Mouse (Mus musculus) forebrain, embryonic 12.5 days (tissue): ENCODE results near the gene Gm6793. TPM values are rescaled to one million over a fixed set of nuclear protein-coding genes. Genes with fewer than 3 reads are reported as not detected.

ENCODE experiments used
- ATAC-seq: fragments of 200-750 bp; cut with Nextera tagmentation; 2 replicates; pipeline ENCODE4 v1.8.0; 2017; ENCODE audit warnings: moderate TSS enrichment; ENCODE audit not compliant: low FRiP score
- H3K27ac ChIP-seq: fragments of 300-500 bp; sonication (generic); 2 replicates; pipeline ENCODE4 v1.5.1; 2016; ENCODE audit warnings: mild to moderate bottlenecking
- H3K27me3 ChIP-seq: fragments of 300-500 bp; sonication (generic); 2 replicates; pipeline ENCODE4 v1.6.1; 2016; ENCODE audit warnings: mild to moderate bottlenecking
- H3K36me3 ChIP-seq: fragments of 300-500 bp; sonication (generic); replicated peaks from 2 replicates; pipeline ENCODE4 v1.6.1; 2016; ENCODE audit warnings: mild to moderate bottlenecking
- H3K4me1 ChIP-seq: fragments of 300-500 bp; sonication (generic); 2 replicates; pipeline ENCODE4 v1.6.1; 2016
- H3K4me2 ChIP-seq: fragments of 300-500 bp; sonication (generic); 2 replicates; pipeline ENCODE4 v1.6.1; 2016; ENCODE audit warnings: mild to moderate bottlenecking, moderate library complexity
- H3K4me3 ChIP-seq: fragments of 300-500 bp; sonication (generic); replicated peaks from 2 replicates; pipeline ENCODE4 v1.5.1; 2016; ENCODE audit warnings: mild to moderate bottlenecking
- H3K9ac ChIP-seq: fragments of 300-500 bp; sonication (generic); 2 replicates; pipeline ENCODE4 v1.6.1; 2016; ENCODE audit warnings: mild to moderate bottlenecking
- H3K9me3 ChIP-seq: fragments of 300-500 bp; sonication (generic); 2 replicates; pipeline ENCODE4 v1.6.1; 2016
- WGBS: fragments of 180-500 bp; shearing (Covaris S2); methylation state at CpG from one replicate; pipeline ENCODE4 v1.1.7; 2016; 5-methylcytosine and 5-hydroxymethylcytosine counted together
- polyA plus RNA-seq: library from polyadenylated mRNA; unstranded; fragments of >200 nt; fragmentation: Nextera tagmentation; extraction: Ambion mirVana; gene quantifications from 2 replicates; pipeline ENCODE4 v1.2.1, GENCODE M21; 2016

The Gm6793 gene
- polyA plus RNA-seq, 1 experiment from 2014 or later: 0.88 TPM

- H3K9me3 ChIP-seq: no peaks in the 10 kb centered on the region
Measured at GRCm38 (mm10) chr8:112011816-112012242, 3.0 kb downstream of the Gm6793 start.

DNA sequence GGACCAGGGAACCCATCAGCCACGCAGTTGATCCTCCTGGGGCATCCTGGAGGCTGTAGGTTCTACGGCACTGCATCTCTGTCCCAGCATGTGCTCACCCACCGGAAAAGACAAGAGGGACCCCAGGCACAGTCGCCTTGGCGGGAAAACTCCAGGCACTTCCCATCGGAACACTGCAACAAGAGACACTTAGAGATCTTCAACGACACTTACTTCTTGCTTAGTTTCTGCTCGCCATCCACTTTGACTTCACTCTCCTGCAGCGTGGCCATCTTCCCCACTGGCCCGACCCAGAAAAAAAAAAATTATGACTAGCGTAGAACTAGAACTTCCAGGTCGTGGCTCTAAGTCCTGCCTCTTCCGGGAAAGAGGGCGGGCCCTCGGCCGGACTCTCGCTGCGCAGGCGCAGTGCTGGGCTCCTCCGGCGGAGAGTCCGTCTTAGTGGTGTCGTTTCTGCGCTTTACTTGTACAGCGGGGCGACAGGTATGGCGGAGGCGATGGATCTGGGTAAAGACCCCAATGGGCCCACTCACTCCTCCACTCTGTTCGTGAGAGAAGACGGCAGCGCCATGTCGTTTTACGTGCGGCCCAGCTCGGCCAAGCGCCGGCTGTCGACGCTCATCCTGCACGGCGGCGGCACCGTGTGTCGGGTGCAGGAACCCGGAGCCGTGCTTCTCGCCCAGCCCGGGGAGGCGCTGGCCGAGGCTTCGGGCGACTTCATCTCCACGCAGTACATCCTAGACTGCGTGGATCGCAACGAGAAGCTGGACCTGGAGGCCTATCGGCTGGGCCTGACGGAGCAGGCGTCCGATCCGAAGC is 3.6 kb downstream of the Gm6793 start, which contains the start of the genes Kars and Terf2ip:
Gene Kars (minus strand): TSS at position 327 of the 819 bp plus-strand sequence.
Gene Terf2ip (plus strand): TSS at position 402 of the 819 bp plus-strand sequence.
- Histone ChIP-seq H3K4me2 (peak within 1 kb of the TSS; percentile 95), H3K27me3 (no peaks in the 10 kb centered on the region), H3K27ac (peak within 1 kb of the TSS; percentile 77), H3K36me3 (peaks cover 10% of the 10 kb centered on the region), H3K4me3 (peak within 1 kb of the TSS; percentile 93), H3K9ac (peak within 1 kb of the TSS; percentile 96), H3K4me1 (peaks cover 24% of the 10 kb centered on the region), H3K9me3 (no peaks in the 10 kb centered on the region)
- peak; percentile 92 for ATAC-seq
- WGBS: under 1% methylated on average over 61 of the region's 61 CpGs

More at GRCm38 (mm10) chr8:112011816-112012242, 3.0 kb downstream of the Gm6793 start:
- peak overlapping the region; percentile 95 for H3K4me2 ChIP-seq
- H3K4me3 ChIP-seq: peak overlapping the region; percentile 93
- H3K9ac ChIP-seq: peak overlapping the region; percentile 96
- H3K27me3 ChIP-seq: no peaks in the 10 kb centered on the region
- WGBS: under 1% methylated on average over 40 of the region's 40 CpGs
- peak; percentile 64 for ATAC-seq
- peaks cover 24% of the 10 kb centered on the region for H3K4me1 ChIP-seq
- peaks cover 15% of the 10 kb centered on the region for H3K36me3 ChIP-seq
- peak overlapping the region; percentile 77 for H3K27ac ChIP-seq

- no peak overlapping the region for H3K4me3 ChIP-seq
- no peak for ATAC-seq
- H3K9ac ChIP-seq: no peak overlapping the region
- H3K27me3 ChIP-seq: no peaks in the 10 kb centered on the region
- 94% methylated on average over 7 of the region's 7 CpGs for WGBS
- H3K27ac ChIP-seq: no peak overlapping the region
- H3K4me1 ChIP-seq: peaks cover 24% of the 10 kb centered on the region
- H3K9me3 ChIP-seq: no peaks in the 10 kb centered on the region
- peaks cover 25% of the 10 kb centered on the region for H3K36me3 ChIP-seq
- H3K4me2 ChIP-seq: no peak overlapping the region
Measured at GRCm38 (mm10) chr8:112009558-112009957, 5.3 kb downstream of the Gm6793 start.

DNA sequence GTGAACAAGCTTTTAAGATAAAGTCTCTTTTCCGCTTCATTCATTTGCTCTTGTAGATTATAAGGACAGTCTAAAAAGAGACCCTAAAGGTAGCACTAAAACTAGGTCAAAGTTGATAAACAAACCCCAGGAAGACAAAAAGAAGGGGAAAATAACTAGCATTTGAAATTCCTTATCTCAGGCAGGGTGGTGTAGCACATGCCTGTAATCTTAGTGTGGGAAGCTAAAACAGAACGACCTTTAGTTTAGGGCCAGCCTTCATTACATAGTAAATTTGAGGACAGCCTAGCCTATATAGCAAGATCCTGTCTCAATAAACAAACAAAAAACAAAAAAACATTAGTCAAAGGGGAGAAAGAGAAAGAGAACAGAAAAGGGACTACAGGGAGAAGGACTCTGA is 7.2 kb downstream of the Gm6793 start:
- no peak overlapping the region for H3K27ac ChIP-seq
- H3K27me3 ChIP-seq: no peaks in the 10 kb centered on the region
- no peak overlapping the region for H3K4me2 ChIP-seq
- peaks cover 18% of the 10 kb centered on the region for H3K4me1 ChIP-seq
- peaks cover 42% of the 10 kb centered on the region for H3K36me3 ChIP-seq
- 96% methylated on average over 2 of the region's 2 CpGs for WGBS
- no peak for ATAC-seq
- no peak overlapping the region for H3K4me3 ChIP-seq
- H3K9ac ChIP-seq: no peak overlapping the region
- no peaks in the 10 kb centered on the region for H3K9me3 ChIP-seq

DNA sequence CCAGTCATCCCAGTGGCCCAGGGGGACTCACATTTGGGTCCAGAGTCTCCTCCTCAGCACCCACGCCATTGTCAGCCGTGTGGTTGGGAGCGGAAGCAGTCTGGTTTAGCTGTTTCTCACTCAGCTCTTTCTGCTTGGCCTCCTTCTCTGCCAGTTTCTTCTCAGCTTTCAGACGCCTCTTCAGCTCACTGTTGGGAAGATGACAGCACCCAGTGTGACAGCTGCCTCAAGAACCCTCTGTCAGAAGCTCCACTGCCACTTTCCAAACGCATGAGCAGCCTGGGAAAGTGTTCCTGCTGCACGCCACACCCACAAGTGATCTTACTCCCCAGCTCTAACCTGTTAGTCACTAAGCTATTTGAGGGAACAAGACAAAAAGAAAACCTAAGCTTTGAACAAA is 9.2 kb downstream of the Gm6793 start:
- Histone ChIP-seq H3K4me2 (no peak overlapping the region), H3K36me3 (peaks cover 62% of the 10 kb centered on the region), H3K4me1 (peaks cover 12% of the 10 kb centered on the region), H3K27me3 (no peaks in the 10 kb centered on the region), H3K9ac (no peak overlapping the region), H3K27ac (no peak overlapping the region), H3K9me3 (no peaks in the 10 kb centered on the region), H3K4me3 (no peak overlapping the region)
- ATAC-seq: no peak
- 95% methylated on average over 6 of the region's 6 CpGs for WGBS

DNA sequence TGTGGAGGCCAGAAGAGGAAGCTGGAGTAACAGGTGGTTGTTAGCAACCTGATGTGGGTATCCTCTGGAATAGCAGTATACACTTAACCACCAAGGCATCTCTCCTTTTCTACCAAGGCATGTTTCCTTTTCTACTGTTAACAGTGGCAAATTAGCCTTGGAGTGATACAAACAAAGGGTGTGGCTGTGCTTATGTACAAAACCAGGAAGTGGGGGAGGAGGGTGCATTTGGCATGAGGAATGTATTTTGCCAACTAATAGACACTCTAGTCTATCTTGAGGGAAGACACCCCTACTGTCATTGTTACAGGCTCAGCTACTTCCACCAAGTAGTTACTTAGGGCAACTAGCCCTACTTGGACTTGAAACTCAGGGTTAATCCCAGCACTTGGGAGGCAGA is 10.1 kb downstream of the Gm6793 start:
- Histone ChIP-seq H3K4me3 (no peak overlapping the region), H3K9ac (no peak overlapping the region), H3K27ac (no peak overlapping the region), H3K27me3 (no peaks in the 10 kb centered on the region), H3K4me2 (no peak overlapping the region), H3K36me3 (peaks cover 71% of the 10 kb centered on the region), H3K9me3 (no peaks in the 10 kb centered on the region), H3K4me1 (peaks cover 4% of the 10 kb centered on the region; the same call in 1 of the 2 replicates)
- no peak for ATAC-seq

- Histone ChIP-seq H3K4me2 (peak overlapping the region; percentile 72; the same call in 1 of the 2 replicates), H3K9me3 (no peaks in the 10 kb centered on the region), H3K36me3 (peaks cover 64% of the 10 kb centered on the region), H3K27ac (no peak overlapping the region), H3K4me3 (no peak overlapping the region), H3K27me3 (no peaks in the 10 kb centered on the region), H3K9ac (no peak overlapping the region), H3K4me1 (peaks cover 6% of the 10 kb centered on the region)
- ATAC-seq: peak; percentile 21; the same call in 1 of the 2 replicates
- 72% methylated on average over 3 of the region's 3 CpGs for WGBS
Measured at GRCm38 (mm10) chr8:111992703-111993039, 22.2 kb downstream of the Gm6793 start.

GRCm38 (mm10) chr8:111992013-111992702 is 22.7 kb downstream of the Gm6793 start, which contains the start of gene Adat1:
Gene Adat1 (minus strand): TSS chr8:111992302.
- ATAC-seq: peak; percentile 96
- Histone ChIP-seq H3K4me3 (peak within 1 kb of the TSS; percentile 79), H3K9ac (peak within 1 kb of the TSS; percentile 75), H3K27me3 (no peaks in the 10 kb centered on the region), H3K4me2 (peak within 1 kb of the TSS; percentile 72), H3K36me3 (peaks cover 64% of the 10 kb centered on the region), H3K9me3 (no peaks in the 10 kb centered on the region), H3K27ac (no peak within 1 kb of the TSS), H3K4me1 (peaks cover 6% of the 10 kb centered on the region)
- WGBS: 5% methylated on average over 33 of the region's 33 CpGs

DNA sequence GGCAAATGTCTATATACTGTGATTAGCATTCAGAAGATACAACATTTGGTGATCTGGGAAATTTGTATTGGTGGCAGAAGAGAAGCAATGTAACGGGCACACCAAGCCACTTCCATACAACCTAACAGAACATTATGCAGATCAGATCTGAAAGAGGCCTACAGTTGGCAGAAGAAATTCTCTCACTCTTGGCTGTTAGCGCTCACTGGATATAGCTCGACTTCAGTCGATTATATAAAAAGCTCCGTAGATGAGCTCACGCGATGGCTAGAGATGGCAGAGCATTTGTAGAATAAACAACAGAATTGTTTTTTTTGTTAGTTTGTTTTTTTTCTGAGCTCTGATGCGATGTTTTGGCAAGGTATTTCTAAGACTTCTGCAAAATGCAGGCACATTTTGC is 23.6 kb downstream of the Gm6793 start:
- no peaks in the 10 kb centered on the region for H3K9me3 ChIP-seq
- WGBS: 67% methylated on average over 8 of the region's 8 CpGs
- H3K4me2 ChIP-seq: peak overlapping the region; percentile 72
- peaks cover 6% of the 10 kb centered on the region for H3K4me1 ChIP-seq
- peaks cover 61% of the 10 kb centered on the region for H3K36me3 ChIP-seq
- H3K4me3 ChIP-seq: peak overlapping the region; percentile 79
- no peaks in the 10 kb centered on the region for H3K27me3 ChIP-seq
- no peak overlapping the region for H3K27ac ChIP-seq
- no peak for ATAC-seq
- H3K9ac ChIP-seq: peak overlapping the region; percentile 75; the same call in 1 of the 2 replicates

- H3K4me2 ChIP-seq: no peak overlapping the region
- H3K27me3 ChIP-seq: no peaks in the 10 kb centered on the region
- H3K4me1 ChIP-seq: peaks cover 6% of the 10 kb centered on the region
- no peak overlapping the region for H3K9ac ChIP-seq
- H3K36me3 ChIP-seq: peaks cover 58% of the 10 kb centered on the region
- H3K9me3 ChIP-seq: no peaks in the 10 kb centered on the region
- 18% methylated on average over 7 of the region's 7 CpGs for WGBS
- ATAC-seq: no peak
- H3K27ac ChIP-seq: no peak overlapping the region
- H3K4me3 ChIP-seq: no peak overlapping the region
Measured at GRCm38 (mm10) chr8:111989911-111990310, 24.9 kb downstream of the Gm6793 start.

GRCm38 (mm10) chr8:111984511-111984910 is 30.3 kb downstream of the Gm6793 start:
- Histone ChIP-seq H3K4me3 (no peak overlapping the region), H3K27ac (no peak overlapping the region), H3K9ac (no peak overlapping the region), H3K27me3 (no peaks in the 10 kb centered on the region), H3K9me3 (no peaks in the 10 kb centered on the region), H3K4me1 (no peaks in the 10 kb centered on the region), H3K36me3 (peaks cover 69% of the 10 kb centered on the region), H3K4me2 (no peak overlapping the region)
- WGBS: 92% methylated on average over 10 of the region's 10 CpGs
- ATAC-seq: no peak

DNA sequence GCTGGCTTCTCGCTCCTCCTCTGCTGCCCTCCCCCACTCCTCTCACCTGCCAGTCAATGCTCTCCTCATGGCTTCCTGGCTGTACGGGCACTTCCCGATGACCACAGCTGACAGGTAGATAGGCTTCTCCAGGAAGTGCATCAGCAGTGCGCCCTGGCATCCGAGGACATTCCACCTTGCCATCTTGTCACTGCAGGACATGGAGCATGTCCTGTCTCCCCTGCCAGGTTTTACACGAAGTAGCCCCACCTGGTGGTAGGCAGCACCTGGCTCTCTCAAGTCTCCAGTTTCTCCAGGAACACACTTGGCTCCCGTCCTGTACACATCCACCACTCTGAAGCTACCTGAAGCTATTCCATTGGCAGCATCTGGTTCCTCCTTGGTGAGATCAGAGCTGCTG is 32.7 kb downstream of the Gm6793 start:
- WGBS: 79% methylated on average over 7 of the region's 7 CpGs
- Histone ChIP-seq H3K9me3 (no peaks in the 10 kb centered on the region), H3K9ac (no peak overlapping the region), H3K27me3 (no peaks in the 10 kb centered on the region), H3K27ac (no peak overlapping the region), H3K4me3 (no peak overlapping the region), H3K36me3 (peaks cover 56% of the 10 kb centered on the region), H3K4me2 (no peak overlapping the region), H3K4me1 (no peaks in the 10 kb centered on the region)
- ATAC-seq: no peak
